Mouse (Mus musculus): Measurements from ENCODE around the gene Nfe2l3.

The Nfe2l3 gene

DNA sequence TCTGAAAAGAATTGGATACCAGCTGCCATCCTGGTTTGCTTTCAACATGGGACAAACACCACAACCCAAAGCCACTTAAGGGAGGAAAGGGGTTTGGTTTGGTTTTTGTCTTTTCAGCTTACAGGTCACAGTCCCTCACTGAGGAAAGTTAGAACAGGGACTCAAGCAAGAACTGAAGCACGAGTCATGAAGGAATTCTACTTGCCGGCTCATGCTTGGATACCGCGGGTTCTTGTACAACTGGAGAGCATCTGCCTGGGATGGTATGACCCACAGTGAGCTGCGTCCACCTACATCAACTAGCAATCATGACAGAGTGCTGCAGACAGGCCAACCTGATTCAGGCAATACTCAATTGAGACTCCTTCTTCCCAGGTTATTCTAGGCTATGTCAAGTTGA is 54.3 kb downstream of the Nfe2l3 start:
- DNase-seq: no peak

DNA sequence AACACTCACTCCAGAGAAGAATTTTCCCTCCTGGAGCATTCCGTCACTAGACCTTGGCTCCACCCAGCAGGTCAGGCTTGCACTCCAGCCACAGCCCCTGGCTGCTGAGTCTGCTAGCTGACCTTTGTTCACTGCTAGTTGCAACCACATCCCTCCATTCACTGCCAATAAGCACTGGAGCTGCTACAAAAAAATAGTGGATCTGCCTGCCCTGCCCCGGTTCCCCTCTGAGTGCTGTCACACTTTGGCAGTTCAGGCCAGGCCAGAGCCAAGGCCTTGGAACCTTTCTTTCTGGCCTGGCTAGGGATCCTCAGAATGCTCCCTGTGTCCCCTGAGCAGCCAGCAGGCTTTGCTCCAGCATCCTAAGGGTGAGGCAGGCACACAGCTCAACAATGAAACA is 57.3 kb downstream of the Nfe2l3 start:
- peak; percentile 25 for DNase-seq

DNA sequence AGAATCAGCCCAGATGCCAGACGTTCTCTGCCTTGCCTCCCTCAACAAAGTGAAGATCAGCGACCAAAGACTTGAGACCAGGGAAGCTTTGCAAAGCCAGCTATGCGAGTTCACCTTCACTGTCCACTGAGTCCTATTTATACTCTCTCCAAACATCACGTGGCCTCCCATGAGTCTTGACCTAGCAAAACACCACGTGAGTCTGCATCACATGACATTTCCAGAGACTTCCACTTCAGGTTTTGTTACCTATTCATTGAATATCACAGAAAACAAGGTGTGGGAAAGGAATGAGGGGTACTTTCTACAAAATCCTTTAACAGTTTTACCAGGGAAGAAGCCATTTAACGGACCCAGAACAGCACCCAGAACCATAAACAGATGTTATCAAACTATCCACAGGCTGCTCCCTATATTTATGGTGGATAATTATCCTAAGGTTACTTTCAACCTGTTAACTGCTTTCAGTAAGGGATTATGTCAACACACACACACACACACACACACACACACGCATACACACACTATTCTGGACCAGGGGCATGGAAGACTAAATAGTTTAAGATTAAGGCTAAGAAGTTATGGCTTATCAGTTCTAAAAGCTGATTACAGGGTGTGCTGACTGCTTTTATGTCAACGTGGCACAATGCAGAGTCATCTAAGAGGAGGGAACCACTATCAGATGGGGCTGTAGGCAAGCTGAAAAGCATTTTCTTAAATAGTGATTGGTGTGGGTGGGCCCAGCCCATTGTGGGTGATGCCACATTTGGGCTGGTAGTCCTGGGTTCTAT is 65.0 kb downstream of the Nfe2l3 start:
- DNase-seq: no peak

- DNase-seq: no peak
Observed at GRCm38 (mm10) chr6:51505671-51506070, 73.2 kb downstream of the Nfe2l3 start.

- no peak for DNase-seq
Observed at GRCm38 (mm10) chr6:51507556-51507955, 75.1 kb downstream of the Nfe2l3 start.

All from lung, postnatal 14 days (tissue).